Mouse (Mus musculus) megakaryocyte, embryonic 14.5 days (primary cell): ENCODE results near the gene Tnpo2. TPM values are rescaled to one million over a fixed set of nuclear protein-coding genes. Genes with fewer than 3 reads are reported as not detected.

Experiments used
- H3K27me3 ChIP-seq: replicated peaks from 2 replicates; pipeline ENCODE3; 2012; ENCODE audit warnings: inconsistent platforms
- H3K36me3 ChIP-seq: replicated peaks from 2 replicates; pipeline ENCODE3; 2012; ENCODE audit warnings: low read length, inconsistent platforms, mixed read lengths
- H3K4me1 ChIP-seq: 2 replicates; pipeline ENCODE4 v1.6.1; 2012; ENCODE audit warnings: inconsistent platforms
- H3K4me3 ChIP-seq: replicated peaks from 2 replicates; pipeline ENCODE3; 2012; ENCODE audit warnings: moderate library complexity, mild to moderate bottlenecking, inconsistent platforms
- H3K9me3 ChIP-seq: 2 replicates; pipeline ENCODE4 v1.6.1; 2012; ENCODE audit warnings: inconsistent platforms
- FLI1 ChIP-seq: IDR thresholded peaks from 2 replicates; pipeline ENCODE4 v1.6.1; 2012; ENCODE audit warnings: low read length, inconsistent platforms, mixed read lengths
- GATA1 ChIP-seq: IDR thresholded peaks from 3 replicates; pipeline ENCODE4 v1.6.1; 2012; ENCODE audit warnings: mixed read lengths, low read length, inconsistent platforms, borderline replicate concordance
- polyA plus RNA-seq: library from polyadenylated mRNA; stranded (reverse); fragments of >175 nt; gene quantifications from 2 replicates; pipeline ENCODE4 v1.2.3, GENCODE M21; 2012; ENCODE audit warnings: low replicate concordance; ENCODE audit not compliant: insufficient read depth

The Tnpo2 gene
- polyA plus RNA-seq, 1 experiment: 5.1 TPM

GRCm38 (mm10) chr8:85036381-85036717 lies 366 bp upstream of the Tnpo2 start:
- TF ChIP-seq GATA1 (no peak), FLI1 (no peak)
- Histone ChIP-seq H3K4me3 (peak overlapping the region; percentile 96), H3K9me3 (no peaks in the 10 kb centered on the region), H3K27me3 (no peaks in the 10 kb centered on the region), H3K36me3 (peaks cover 44% of the 10 kb centered on the region), H3K4me1 (peaks cover 63% of the 10 kb centered on the region)

- Histone ChIP-seq H3K36me3 (peaks cover 44% of the 10 kb centered on the region), H3K4me3 (peak overlapping the region; percentile 96), H3K9me3 (no peaks in the 10 kb centered on the region), H3K4me1 (peaks cover 62% of the 10 kb centered on the region), H3K27me3 (no peaks in the 10 kb centered on the region)
- no peak for TF ChIP-seq GATA1
- no peak for TF ChIP-seq FLI1
Measured at GRCm38 (mm10) chr8:85037366-85037680, 608 bp downstream of the Tnpo2 start.

GRCm38 (mm10) chr8:85037681-85038531 lies 1.2 kb downstream of the Tnpo2 start:
- no peaks in the 10 kb centered on the region for H3K27me3 ChIP-seq
- H3K36me3 ChIP-seq: peaks cover 43% of the 10 kb centered on the region
- no peak for TF ChIP-seq GATA1
- no peak for TF ChIP-seq FLI1
- no peaks in the 10 kb centered on the region for H3K9me3 ChIP-seq
- H3K4me3 ChIP-seq: peak overlapping the region; percentile 96
- peaks cover 60% of the 10 kb centered on the region for H3K4me1 ChIP-seq

- no peak overlapping the region for H3K4me3 ChIP-seq
- TF ChIP-seq GATA1: no peak
- no peak for TF ChIP-seq FLI1
- peaks cover 38% of the 10 kb centered on the region for H3K4me1 ChIP-seq
- no peaks in the 10 kb centered on the region for H3K27me3 ChIP-seq
- H3K9me3 ChIP-seq: no peaks in the 10 kb centered on the region
- H3K36me3 ChIP-seq: peaks cover 87% of the 10 kb centered on the region
Measured at GRCm38 (mm10) chr8:85043619-85044018, 6.9 kb downstream of the Tnpo2 start.

GRCm38 (mm10) chr8:85057367-85057766 lies 20.7 kb downstream of the Tnpo2 start:
- H3K27me3 ChIP-seq: peaks cover 4% of the 10 kb centered on the region
- TF ChIP-seq FLI1: no peak
- no peak for TF ChIP-seq GATA1
- H3K4me1 ChIP-seq: peaks cover 22% of the 10 kb centered on the region
- H3K4me3 ChIP-seq: no peak overlapping the region
- H3K9me3 ChIP-seq: no peaks in the 10 kb centered on the region
- peaks cover 62% of the 10 kb centered on the region for H3K36me3 ChIP-seq

- peaks cover 4% of the 10 kb centered on the region for H3K27me3 ChIP-seq
- H3K36me3 ChIP-seq: peaks cover 47% of the 10 kb centered on the region
- peaks cover 27% of the 10 kb centered on the region for H3K4me1 ChIP-seq
- TF ChIP-seq FLI1 (no peak), GATA1 (no peak)
- H3K4me3 ChIP-seq: peak within 1 kb of the TSS; percentile 100
- H3K9me3 ChIP-seq: no peaks in the 10 kb centered on the region
Measured at GRCm38 (mm10) chr8:85059879-85060616, 23.3 kb downstream of the Tnpo2 start, which contains the start of gene Fbxw9. Fbxw9 (plus strand) TSS chr8:85060055.

GRCm38 (mm10) chr8:85062603-85063002 lies 25.9 kb downstream of the Tnpo2 start:
- Histone ChIP-seq H3K9me3 (no peaks in the 10 kb centered on the region), H3K27me3 (peaks cover 4% of the 10 kb centered on the region), H3K36me3 (peaks cover 46% of the 10 kb centered on the region), H3K4me3 (no peak overlapping the region), H3K4me1 (peaks cover 30% of the 10 kb centered on the region)
- TF ChIP-seq FLI1 (no peak), GATA1 (no peak)

- Histone ChIP-seq H3K27me3 (peaks cover 4% of the 10 kb centered on the region), H3K4me3 (no peak overlapping the region), H3K4me1 (peaks cover 23% of the 10 kb centered on the region), H3K36me3 (peaks cover 58% of the 10 kb centered on the region), H3K9me3 (no peaks in the 10 kb centered on the region)
- TF ChIP-seq GATA1: no peak
- no peak for TF ChIP-seq FLI1
Measured at GRCm38 (mm10) chr8:85065213-85065612, 28.5 kb downstream of the Tnpo2 start.

GRCm38 (mm10) chr8:85067155-85067554 lies 30.4 kb downstream of the Tnpo2 start:
- Histone ChIP-seq H3K4me3 (no peak overlapping the region), H3K36me3 (peaks cover 56% of the 10 kb centered on the region), H3K27me3 (no peaks in the 10 kb centered on the region), H3K4me1 (peaks cover 19% of the 10 kb centered on the region), H3K9me3 (no peaks in the 10 kb centered on the region)
- TF ChIP-seq GATA1: no peak
- TF ChIP-seq FLI1: no peak

GRCm38 (mm10) chr8:85067982-85068381 lies 31.3 kb downstream of the Tnpo2 start, which contains the start of gene Gm5741:
Gm5741 (minus strand) TSS chr8:85067982.
- H3K27me3 ChIP-seq: no peaks in the 10 kb centered on the region
- H3K4me1 ChIP-seq: peaks cover 22% of the 10 kb centered on the region
- H3K4me3 ChIP-seq: no peak within 1 kb of the TSS
- H3K36me3 ChIP-seq: peaks cover 52% of the 10 kb centered on the region
- H3K9me3 ChIP-seq: no peaks in the 10 kb centered on the region
- TF ChIP-seq GATA1 (no peak), FLI1 (no peak)
